Mouse (Mus musculus): ENCODE results near the gene Hipk4. TPM values are rescaled to one million over a fixed set of nuclear protein-coding genes. Genes with fewer than 3 reads are reported as not detected.

Hipk4 gene
- total RNA-seq (2017) = not detected in 2 replicates

GRCm38 (mm10) chr7:27522967-27523366 is at the start of gene Hipk4:
TSS of gene Hipk4 (plus strand) at chr7:27523267.
- no peak for ATAC-seq (ENCODE audit: extremely low read depth, insufficient number of reproducible peaks, low FRiP score, poor library complexity, severe bottlenecking)

GRCm38 (mm10) chr7:27473835-27474489 is 49.1 kb upstream of the Hipk4 start:
- no peak for ATAC-seq (ENCODE audit: extremely low read depth, insufficient number of reproducible peaks, low FRiP score, poor library complexity, severe bottlenecking)

- ATAC-seq (ENCODE audit: extremely low read depth, insufficient number of reproducible peaks, low FRiP score, poor library complexity, severe bottlenecking) = peak; percentile 73
Observed at GRCm38 (mm10) chr7:27474490-27474954, 48.5 kb upstream of the Hipk4 start.

- no peak for ATAC-seq (ENCODE audit: extremely low read depth, insufficient number of reproducible peaks, low FRiP score, poor library complexity, severe bottlenecking)
Observed at GRCm38 (mm10) chr7:27475596-27475995, 47.5 kb upstream of the Hipk4 start.

DNA sequence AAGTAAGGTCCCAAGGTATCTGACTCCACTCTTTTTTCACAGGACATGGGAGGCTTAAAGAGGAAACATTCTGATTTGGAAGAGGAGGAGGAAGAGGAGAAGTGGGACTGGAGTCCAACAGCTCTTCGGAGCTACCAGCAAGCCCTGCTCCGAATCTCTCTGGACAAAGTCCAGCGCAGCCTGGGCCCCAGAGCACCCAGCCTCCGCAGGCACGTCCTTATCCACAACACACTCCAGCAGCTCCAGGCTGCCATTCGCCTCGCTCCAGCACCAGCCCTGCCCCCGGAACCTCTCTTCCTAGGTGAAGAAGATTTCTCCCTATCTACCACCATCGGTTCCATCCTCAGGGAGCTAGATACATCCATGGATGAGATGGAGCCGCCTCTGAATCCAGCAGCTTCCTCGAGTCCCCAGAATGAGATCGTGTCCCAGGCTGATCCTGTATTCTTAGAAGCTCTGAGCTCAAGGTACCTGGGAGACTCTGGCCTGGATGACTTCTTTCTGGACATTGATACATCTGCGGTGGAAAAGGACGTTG is 46.9 kb upstream of the Hipk4 start:
- ATAC-seq (ENCODE audit: extremely low read depth, insufficient number of reproducible peaks, low FRiP score, poor library complexity, severe bottlenecking) = no peak

DNA sequence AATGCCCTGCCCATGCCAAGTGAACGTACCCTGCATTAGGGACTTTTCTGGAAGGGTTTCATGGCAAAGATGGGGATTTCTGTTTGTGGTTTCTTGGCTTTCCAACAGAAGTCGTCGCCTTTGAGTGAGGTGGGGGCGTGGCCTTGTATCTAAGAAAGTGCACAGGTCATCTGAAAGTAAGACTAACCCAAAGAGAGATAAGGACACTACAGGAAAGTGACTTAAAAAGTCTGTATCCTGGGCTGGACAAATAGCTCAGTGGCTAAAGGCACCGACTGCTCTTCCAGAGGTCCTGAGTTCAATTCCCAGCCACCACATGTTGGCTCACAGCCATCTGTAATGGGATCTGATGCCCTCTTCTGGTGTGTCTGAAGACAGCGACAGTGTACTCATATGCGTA is 44.5 kb upstream of the Hipk4 start:
- no peak for ATAC-seq (ENCODE audit: extremely low read depth, insufficient number of reproducible peaks, low FRiP score, poor library complexity, severe bottlenecking)

GRCm38 (mm10) chr7:27479750-27480149 is 43.3 kb upstream of the Hipk4 start:
- ATAC-seq (ENCODE audit: extremely low read depth, insufficient number of reproducible peaks, low FRiP score, poor library complexity, severe bottlenecking) = no peak

GRCm38 (mm10) chr7:27480506-27480905 is 42.6 kb upstream of the Hipk4 start:
- ATAC-seq (ENCODE audit: extremely low read depth, insufficient number of reproducible peaks, low FRiP score, poor library complexity, severe bottlenecking) = no peak

DNA sequence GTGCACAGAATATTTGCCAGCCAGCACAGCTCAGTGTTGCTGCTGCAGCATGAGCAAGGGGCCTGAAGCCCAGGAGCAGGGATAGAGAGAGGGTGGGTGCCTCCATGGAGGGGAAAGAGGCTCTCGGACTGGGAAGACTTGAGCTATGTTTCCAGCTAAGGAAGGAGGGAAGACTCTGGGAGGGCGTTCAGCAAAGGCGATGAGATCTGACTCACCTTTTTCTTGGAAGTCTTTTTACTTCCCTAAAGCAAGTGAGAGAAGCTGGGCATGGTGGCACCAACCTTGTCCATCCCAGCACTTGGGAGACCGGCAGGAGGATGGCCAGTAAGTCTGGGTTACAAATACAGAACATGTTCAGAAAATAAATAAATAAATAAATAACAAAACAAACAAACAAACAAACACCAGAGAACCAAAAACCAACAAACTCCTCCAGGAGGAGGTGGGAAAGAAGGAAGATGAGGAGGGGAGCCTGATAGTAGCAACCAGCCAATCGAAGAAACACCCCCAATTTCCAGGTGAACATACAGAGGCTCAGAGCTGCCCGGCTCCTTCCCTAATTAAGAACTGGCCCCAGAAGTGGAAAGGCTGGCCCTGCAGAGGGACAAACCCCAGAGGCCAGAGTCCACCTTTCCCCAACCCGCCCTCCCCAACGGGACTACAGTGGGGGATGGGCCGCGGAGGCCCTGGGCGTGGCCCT is 42.0 kb upstream of the Hipk4 start:
- no peak for ATAC-seq (ENCODE audit: extremely low read depth, insufficient number of reproducible peaks, low FRiP score, poor library complexity, severe bottlenecking)

- peak; percentile 77 for ATAC-seq (ENCODE audit: extremely low read depth, insufficient number of reproducible peaks, low FRiP score, poor library complexity, severe bottlenecking)
Observed at GRCm38 (mm10) chr7:27481627-27481969, 41.5 kb upstream of the Hipk4 start.

DNA sequence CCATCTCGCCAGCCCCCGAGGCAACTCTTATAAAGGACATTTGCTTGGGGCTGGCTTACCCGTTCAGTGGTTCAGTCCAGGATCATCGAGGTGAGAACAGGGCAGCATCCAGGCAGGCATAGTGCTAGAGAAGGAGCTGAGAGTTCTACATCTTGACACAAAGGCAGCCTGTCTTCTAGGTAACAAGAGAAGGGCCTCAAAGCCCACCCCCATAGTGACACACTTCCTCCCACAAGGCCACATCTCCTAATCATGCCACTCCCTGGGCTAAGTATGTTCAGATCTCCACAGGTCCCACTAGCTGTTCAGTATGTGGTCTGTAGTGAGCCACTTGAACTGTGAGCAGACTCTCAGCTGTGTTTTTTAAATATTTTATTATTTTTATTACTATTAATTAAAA is 39.2 kb upstream of the Hipk4 start:
- ATAC-seq (ENCODE audit: extremely low read depth, insufficient number of reproducible peaks, low FRiP score, poor library complexity, severe bottlenecking) = no peak

DNA sequence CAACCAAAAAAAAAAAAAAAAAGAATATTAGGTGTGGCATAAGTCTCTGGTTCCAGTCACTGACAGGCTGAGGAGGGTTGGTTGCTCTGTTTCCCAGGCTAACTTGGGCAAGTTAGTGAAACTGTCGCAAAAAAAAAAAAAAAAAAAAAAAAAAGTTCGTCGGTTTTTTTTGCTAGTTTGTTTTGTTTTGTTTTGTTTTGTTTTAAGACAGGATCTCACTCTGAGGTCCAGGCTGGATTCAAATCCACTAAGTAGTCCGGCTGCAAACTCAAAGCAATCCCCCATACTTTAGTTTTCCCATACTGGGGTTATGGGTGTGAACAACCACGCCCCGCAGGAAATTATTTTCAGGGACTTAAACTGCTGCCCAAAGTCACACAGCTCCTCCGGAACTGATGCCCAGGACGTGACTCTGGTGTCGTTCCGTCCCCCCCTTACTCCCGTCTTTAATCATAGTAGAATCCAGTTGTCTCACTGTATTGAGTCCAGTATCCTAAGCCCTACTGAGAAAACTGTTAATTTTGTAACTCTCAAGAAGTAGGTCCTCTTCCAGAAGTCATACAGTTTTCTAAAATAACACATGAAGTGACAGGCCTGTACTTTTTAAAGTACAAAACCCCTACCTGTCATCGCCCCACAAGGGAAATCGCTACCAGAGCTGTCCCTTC is 36.8 kb upstream of the Hipk4 start:
- ATAC-seq (ENCODE audit: extremely low read depth, insufficient number of reproducible peaks, low FRiP score, poor library complexity, severe bottlenecking) = no peak

GRCm38 (mm10) chr7:27486770-27487697 is 36.0 kb upstream of the Hipk4 start, which contains the start of gene Sertad1:
TSS of gene Sertad1 (plus strand) at chr7:27486910.
- ATAC-seq (ENCODE audit: extremely low read depth, insufficient number of reproducible peaks, low FRiP score, poor library complexity, severe bottlenecking) = peak; percentile 85

DNA sequence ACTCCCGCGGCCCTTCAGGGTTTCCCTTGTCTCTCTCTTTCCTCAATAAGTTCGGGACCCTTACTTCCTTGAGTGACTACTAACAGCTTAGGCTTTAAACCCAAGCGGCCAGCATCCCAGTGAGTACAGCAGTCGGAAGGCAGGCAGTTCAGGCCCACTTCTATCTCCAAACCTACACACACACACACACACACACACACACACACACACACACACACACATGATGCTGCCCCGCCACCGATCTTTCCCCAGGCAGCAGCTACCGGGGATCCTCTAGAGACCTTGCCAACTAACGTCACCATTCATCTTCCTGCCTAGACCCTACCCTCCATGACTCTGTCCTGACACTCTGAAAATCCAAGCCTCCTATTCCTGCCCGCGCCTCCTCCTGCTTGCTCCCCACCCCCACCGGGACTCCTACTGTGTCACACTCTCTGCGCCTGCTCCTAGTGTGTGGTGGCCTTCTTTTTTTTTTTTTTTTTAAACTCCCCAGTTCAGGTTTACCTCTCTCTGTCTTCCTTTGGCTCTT is 35.3 kb upstream of the Hipk4 start:
- no peak for ATAC-seq (ENCODE audit: extremely low read depth, insufficient number of reproducible peaks, low FRiP score, poor library complexity, severe bottlenecking)

GRCm38 (mm10) chr7:27489270-27489869 is 33.7 kb upstream of the Hipk4 start:
- ATAC-seq (ENCODE audit: extremely low read depth, insufficient number of reproducible peaks, low FRiP score, poor library complexity, severe bottlenecking) = no peak

- ATAC-seq (ENCODE audit: extremely low read depth, insufficient number of reproducible peaks, low FRiP score, poor library complexity, severe bottlenecking) = no peak
Observed at GRCm38 (mm10) chr7:27490227-27490542, 32.9 kb upstream of the Hipk4 start.

- ATAC-seq (ENCODE audit: extremely low read depth, insufficient number of reproducible peaks, low FRiP score, poor library complexity, severe bottlenecking) = peak; percentile 50
Observed at GRCm38 (mm10) chr7:27490543-27491329, 32.3 kb upstream of the Hipk4 start.

- ATAC-seq (ENCODE audit: extremely low read depth, insufficient number of reproducible peaks, low FRiP score, poor library complexity, severe bottlenecking) = no peak
Observed at GRCm38 (mm10) chr7:27491856-27492255, 31.2 kb upstream of the Hipk4 start.
